Mouse (Mus musculus) heart, embryonic 11.5 days (tissue): ENCODE results near the gene Gpr37l1. TPM values are rescaled to one million over a fixed set of nuclear protein-coding genes. Genes with fewer than 3 reads are reported as not detected.

Experiments used
- polyA plus RNA-seq: library from polyadenylated mRNA; unstranded; fragments of >200 nt; fragmentation: Nextera tagmentation; extraction: Ambion mirVana; gene quantifications from 2 replicates; pipeline ENCODE4 v1.2.1, GENCODE M21; 2014

Gpr37l1 gene
- polyA plus RNA-seq, 1 experiment from 2014 or later, result not detected

Other genes with a start within 250 kb of the Gpr37l1 start
- gene Ppp1r12b, start 211.7 kb downstream of the Gpr37l1 start, polyA plus RNA-seq, result 23.2 and 26.7 TPM in 2 replicates
- 48.0 and 48.6 TPM in 2 replicates for gene Ube2t, start 205.1 kb downstream of the Gpr37l1 start, polyA plus RNA-seq
- 1.0 and 1.4 TPM in 2 replicates for gene Lgr6, start 62.4 kb downstream of the Gpr37l1 start, polyA plus RNA-seq
- gene Ptpn7, start 35.0 kb downstream of the Gpr37l1 start, polyA plus RNA-seq, result 1.2 and 2.0 TPM in 2 replicates
- gene Arl8a, start 20.9 kb downstream of the Gpr37l1 start, polyA plus RNA-seq, result 27.7 and 29.7 TPM in 2 replicates
- 1.0 and 1.3 TPM in 2 replicates for gene Elf3, start 90.9 kb upstream of the Gpr37l1 start, polyA plus RNA-seq
- 64.4 and 65.2 TPM in 2 replicates for gene Rnpep, start 116.4 kb upstream of the Gpr37l1 start, polyA plus RNA-seq
- 333 and 344 TPM in 2 replicates for gene Timm17a, start 146.1 kb upstream of the Gpr37l1 start, polyA plus RNA-seq
- 1.5 and 2.0 TPM in 2 replicates for gene Lmod1, start 157.1 kb upstream of the Gpr37l1 start, polyA plus RNA-seq
- 25.6 and 27.0 TPM in 2 replicates for gene Shisa4, start 207.6 kb upstream of the Gpr37l1 start, polyA plus RNA-seq